1 mouse cellular context compared by ENCODE assay signal in the genomic region with DNA sequence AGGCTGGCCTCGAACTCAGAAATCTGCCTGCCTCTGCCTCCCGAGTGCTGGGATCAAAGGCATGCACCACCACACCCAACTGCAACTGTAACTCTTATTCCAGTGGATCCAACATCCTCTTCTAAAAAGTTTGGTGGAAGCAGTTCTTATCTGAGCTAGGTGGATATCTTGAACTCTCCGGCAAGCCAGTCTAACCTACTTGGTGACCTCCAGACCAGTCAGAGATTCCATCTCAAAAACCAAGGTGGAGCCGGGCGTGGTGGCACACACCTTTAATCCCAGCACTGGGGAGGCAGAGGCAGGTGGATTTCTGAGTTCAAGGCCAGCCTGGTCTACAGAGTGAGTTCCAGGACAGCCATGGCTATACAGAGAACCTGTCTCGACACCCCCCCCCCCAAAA. TPM values are rescaled to one million over a fixed set of nuclear protein-coding genes. Genes with fewer than 3 reads are reported as not detected.
"Had no signal": no experiment of that assay in that cellular context is flagged by ENCODE, and none has a peak within 500 bp of the region (broad histone marks: within the 10 kb centered on the region; RNA-seq: fewer than 3 reads in every experiment).

No protein-coding gene starts in this region.

RNA-seq across cellular contexts. Expression of gene Rtn4rl2, which starts 10.2 kb away (rescaled TPM):
- total RNA-seq: neutrophil, adult 5-6 weeks had no signal
